8 mouse cellular contexts compared by ENCODE assay signal in genomic region chr10:80100982-80101381, GRCm38 (mm10). TPM values are rescaled to one million over a fixed set of nuclear protein-coding genes. Genes with fewer than 3 reads are reported as not detected.
DNase-seq lines count a peak whose midpoint lies in the region; ATAC-seq lines count a peak whose summit lies in the region.

No protein-coding gene starts in this region.

- DNase-seq in forebrain, embryonic 10.5 days (ENCODE audit: extremely low spot score, low spot score): no peak
- DNase-seq in forebrain, embryonic 11.5 days (ENCODE audit: low spot score): no peak
- DNase-seq in adrenal gland, postnatal 25 days: peak; percentile 71
- no peak for DNase-seq in hindbrain, embryonic 14.5 days (ENCODE audit: low spot score)
- no peak for DNase-seq in liver, embryonic 13.5 days
- DNase-seq in urinary bladder, postnatal 4 days (ENCODE audit: low spot score in 2 of 2): no peak
- no peak for DNase-seq in spleen, adult 18-20 months

- no peaks in the 10 kb centered on the region for H3K9me3 ChIP-seq in forebrain, embryonic 10.5 days
- H3K9me3 ChIP-seq in forebrain, embryonic 11.5 days (ENCODE audit: control insufficient read depth, low read length): no peaks in the 10 kb centered on the region
- no peaks in the 10 kb centered on the region for H3K9me3 ChIP-seq in hindbrain, embryonic 14.5 days (ENCODE audit: control insufficient read depth, low read length)
- H3K9me3 ChIP-seq in liver, embryonic 13.5 days (replicated peaks): no peaks in the 10 kb centered on the region

- peaks cover 63% of the 10 kb centered on the region for H3K4me1 ChIP-seq in forebrain, embryonic 10.5 days
- H3K4me1 ChIP-seq in forebrain, embryonic 11.5 days (replicated peaks; ENCODE audit: control insufficient read depth, insufficient read depth, low read length): peaks cover 10% of the 10 kb centered on the region
- H3K4me1 ChIP-seq in hindbrain, embryonic 14.5 days (replicated peaks; ENCODE audit: control insufficient read depth, insufficient read depth, low read length): peaks cover 13% of the 10 kb centered on the region
- peaks cover 93% of the 10 kb centered on the region for H3K4me1 ChIP-seq in liver, embryonic 13.5 days (replicated peaks)

- H3K4me2 ChIP-seq in forebrain, embryonic 11.5 days (ENCODE audit: low read depth, low read length, severe bottlenecking): no peak overlapping the region
- H3K4me2 ChIP-seq in hindbrain, embryonic 14.5 days (replicated peaks): peak overlapping the region; percentile 93
- peak overlapping the region; percentile 89 for H3K4me2 ChIP-seq in liver, embryonic 13.5 days

- no peak overlapping the region for H3K27ac ChIP-seq in forebrain, embryonic 10.5 days
- H3K27ac ChIP-seq in forebrain, embryonic 11.5 days (ENCODE audit: low read depth, low read length): no peak overlapping the region
- H3K27ac ChIP-seq in hindbrain, embryonic 14.5 days: no peak overlapping the region
- peak overlapping the region; percentile 88 for H3K27ac ChIP-seq in liver, embryonic 13.5 days

- H3K9ac ChIP-seq in forebrain, embryonic 11.5 days (ENCODE audit: low read length): no peak overlapping the region
- H3K9ac ChIP-seq in hindbrain, embryonic 14.5 days: no peak overlapping the region
- H3K9ac ChIP-seq in liver, embryonic 13.5 days: peak overlapping the region; percentile 98

- ATAC-seq in forebrain, embryonic 11.5 days (replicated peaks; ENCODE audit: low FRiP score): no peak
- ATAC-seq in hindbrain, embryonic 14.5 days (ENCODE audit: low FRiP score): no peak
- no peak for ATAC-seq in liver, embryonic 13.5 days (ENCODE audit: low read depth)
- no peak; the same call in 1 of the 2 replicates for ATAC-seq in megakaryocyte-erythroid progenitor cell, adult 5-6 weeks (replicated peaks; ENCODE audit: low FRiP score, low TSS enrichment, poor library complexity, severe bottlenecking)

- H3K36me3 ChIP-seq in forebrain, embryonic 10.5 days (replicated peaks): no peaks in the 10 kb centered on the region
- no peaks in the 10 kb centered on the region for H3K36me3 ChIP-seq in forebrain, embryonic 11.5 days (ENCODE audit: control insufficient read depth, insufficient read depth, low read length)
- H3K36me3 ChIP-seq in hindbrain, embryonic 14.5 days (replicated peaks; ENCODE audit: control insufficient read depth, insufficient read depth): no peaks in the 10 kb centered on the region
- 0 out of 2 replicates have a peak, but pooled peaks cover 4% of the 10 kb centered on the region for H3K36me3 ChIP-seq in liver, embryonic 13.5 days

- peak overlapping the region; percentile 85; the same call in 1 of the 2 replicates for H3K4me3 ChIP-seq in forebrain, embryonic 10.5 days
- no peak overlapping the region for H3K4me3 ChIP-seq in forebrain, embryonic 11.5 days (ENCODE audit: low read depth, low read length)
- no peak overlapping the region for H3K4me3 ChIP-seq in hindbrain, embryonic 14.5 days (replicated peaks; ENCODE audit: low read length)
- H3K4me3 ChIP-seq in liver, embryonic 13.5 days (replicated peaks): peak overlapping the region; percentile 92

- no peaks in the 10 kb centered on the region for H3K27me3 ChIP-seq in forebrain, embryonic 10.5 days (ENCODE audit: poor library complexity, severe bottlenecking)
- no peaks in the 10 kb centered on the region for H3K27me3 ChIP-seq in forebrain, embryonic 11.5 days (ENCODE audit: control insufficient read depth, insufficient read depth, low read length)
- H3K27me3 ChIP-seq in hindbrain, embryonic 14.5 days (ENCODE audit: control insufficient read depth, insufficient read depth, low read length): no peaks in the 10 kb centered on the region
- H3K27me3 ChIP-seq in liver, embryonic 13.5 days: no peaks in the 10 kb centered on the region

- WGBS in forebrain, embryonic 10.5 days: 74% methylated on average over 11 of the region's 11 CpGs
- 74% methylated on average over 10 of the region's 11 CpGs for WGBS in forebrain, embryonic 11.5 days
- WGBS in hindbrain, embryonic 14.5 days: 69% methylated on average over 11 of the region's 11 CpGs
- 46% methylated on average over 11 of the region's 11 CpGs for WGBS in liver, embryonic 13.5 days (ENCODE audit: insufficient replicate concordance)

RNA-seq across cellular contexts. Expression of gene Sbno2, which starts 4.4 kb away (rescaled TPM):
- polyA plus RNA-seq in forebrain, embryonic 10.5 days (2016; fragmentation: Nextera tagmentation; extraction: Ambion mirVana): 14.7 and 15.6 TPM in 2 replicates
- polyA plus RNA-seq in forebrain, embryonic 11.5 days (2014; fragmentation: Nextera tagmentation; extraction: Ambion mirVana): 12.5 and 13.6 TPM in 2 replicates
- total RNA-seq in adrenal gland, postnatal 25 days (2021): 66.1 and 73.2 TPM in 2 replicates
- polyA plus RNA-seq in hindbrain, embryonic 14.5 days (2014; fragmentation: Nextera tagmentation; extraction: Ambion mirVana): 12.3 and 12.6 TPM in 2 replicates
- polyA plus RNA-seq in liver, embryonic 13.5 days (2015; fragmentation: Nextera tagmentation; extraction: Ambion mirVana): 9.2 and 9.9 TPM in 2 replicates
- total RNA-seq in megakaryocyte-erythroid progenitor cell, adult 5-6 weeks (2014; fragmentation: Nextera tagmentation): 34.4 and 39.7 TPM in 2 replicates
- 12.1 and 12.9 TPM in 2 replicates for total RNA-seq in megakaryocyte-erythroid progenitor cell, adult 5-6 weeks (2017)

RNA-seq across cellular contexts. Expression of gene Stk11, which starts 14.6 kb away (rescaled TPM):
- polyA plus RNA-seq in forebrain, embryonic 10.5 days (2016; fragmentation: Nextera tagmentation; extraction: Ambion mirVana): 14.4 and 18.1 TPM in 2 replicates
- polyA plus RNA-seq in forebrain, embryonic 11.5 days (2014; fragmentation: Nextera tagmentation; extraction: Ambion mirVana): 26.5 and 31.6 TPM in 2 replicates
- 154 TPM in 2 replicates for total RNA-seq in adrenal gland, postnatal 25 days (2021)
- polyA plus RNA-seq in hindbrain, embryonic 14.5 days (2014; fragmentation: Nextera tagmentation; extraction: Ambion mirVana): 20.2 and 24.6 TPM in 2 replicates
- 16.2 and 18.3 TPM in 2 replicates for polyA plus RNA-seq in liver, embryonic 13.5 days (2015; fragmentation: Nextera tagmentation; extraction: Ambion mirVana)
- 152 and 213 TPM in 2 replicates for total RNA-seq in megakaryocyte-erythroid progenitor cell, adult 5-6 weeks (2014; fragmentation: Nextera tagmentation)
- total RNA-seq in megakaryocyte-erythroid progenitor cell, adult 5-6 weeks (2017): 116 and 174 TPM in 2 replicates

RNA-seq across cellular contexts. Expression of gene Atp5d, which starts 37.5 kb away (rescaled TPM):
- 495 and 498 TPM in 2 replicates for polyA plus RNA-seq in forebrain, embryonic 10.5 days (2016; fragmentation: Nextera tagmentation; extraction: Ambion mirVana)
- 401 and 414 TPM in 2 replicates for polyA plus RNA-seq in forebrain, embryonic 11.5 days (2014; fragmentation: Nextera tagmentation; extraction: Ambion mirVana)
- total RNA-seq in adrenal gland, postnatal 25 days (2021): 460 and 592 TPM in 2 replicates
- polyA plus RNA-seq in hindbrain, embryonic 14.5 days (2014; fragmentation: Nextera tagmentation; extraction: Ambion mirVana): 469 and 505 TPM in 2 replicates
- 358 and 362 TPM in 2 replicates for polyA plus RNA-seq in liver, embryonic 13.5 days (2015; fragmentation: Nextera tagmentation; extraction: Ambion mirVana)
- total RNA-seq in megakaryocyte-erythroid progenitor cell, adult 5-6 weeks (2014; fragmentation: Nextera tagmentation): 282 and 325 TPM in 2 replicates
- 29.3 and 49.3 TPM in 2 replicates for total RNA-seq in megakaryocyte-erythroid progenitor cell, adult 5-6 weeks (2017)

RNA-seq across cellular contexts. Expression of gene Cbarp, which starts 39.7 kb away (rescaled TPM):
- 6.8 and 7.3 TPM in 2 replicates for polyA plus RNA-seq in forebrain, embryonic 10.5 days (2016; fragmentation: Nextera tagmentation; extraction: Ambion mirVana)
- polyA plus RNA-seq in forebrain, embryonic 11.5 days (2014; fragmentation: Nextera tagmentation; extraction: Ambion mirVana): 10.4 and 15.0 TPM in 2 replicates
- 45.4 and 67.9 TPM in 2 replicates for total RNA-seq in adrenal gland, postnatal 25 days (2021)
- 93.4 and 96.4 TPM in 2 replicates for polyA plus RNA-seq in hindbrain, embryonic 14.5 days (2014; fragmentation: Nextera tagmentation; extraction: Ambion mirVana)
- 0.54 and 0.69 TPM in 2 replicates for polyA plus RNA-seq in liver, embryonic 13.5 days (2015; fragmentation: Nextera tagmentation; extraction: Ambion mirVana)
- 5.2 and 10.5 TPM in 2 replicates for total RNA-seq in megakaryocyte-erythroid progenitor cell, adult 5-6 weeks (2014; fragmentation: Nextera tagmentation)
- 3.7 TPM in 1 of 2 replicates, not detected in the other for total RNA-seq in megakaryocyte-erythroid progenitor cell, adult 5-6 weeks (2017)

RNA-seq across cellular contexts. Expression of gene Midn, which starts 47.1 kb away (rescaled TPM):
- polyA plus RNA-seq in forebrain, embryonic 10.5 days (2016; fragmentation: Nextera tagmentation; extraction: Ambion mirVana): 19.1 and 19.8 TPM in 2 replicates
- 58.3 and 66.4 TPM in 2 replicates for polyA plus RNA-seq in forebrain, embryonic 11.5 days (2014; fragmentation: Nextera tagmentation; extraction: Ambion mirVana)
- total RNA-seq in adrenal gland, postnatal 25 days (2021): 74.1 and 97.4 TPM in 2 replicates
- polyA plus RNA-seq in hindbrain, embryonic 14.5 days (2014; fragmentation: Nextera tagmentation; extraction: Ambion mirVana): 44.1 and 54.4 TPM in 2 replicates
- 3.0 and 3.3 TPM in 2 replicates for polyA plus RNA-seq in liver, embryonic 13.5 days (2015; fragmentation: Nextera tagmentation; extraction: Ambion mirVana)
- 30.9 and 34.0 TPM in 2 replicates for total RNA-seq in megakaryocyte-erythroid progenitor cell, adult 5-6 weeks (2014; fragmentation: Nextera tagmentation)
- total RNA-seq in megakaryocyte-erythroid progenitor cell, adult 5-6 weeks (2017): 9.4 and 10.5 TPM in 2 replicates

Comparison
In these comparisons a context has a peak if more than half of its experiments do, and no peak if none do; other contexts are left out.
1. H3K4me3 ChIP-seq: peak in forebrain, embryonic 10.5 days (single experiment) and liver, embryonic 13.5 days (single experiment); none in forebrain, embryonic 11.5 days (single experiment) and hindbrain, embryonic 14.5 days (single experiment).